Mouse (Mus musculus): ENCODE data around the gene Sparc. TPM values are rescaled to one million over a fixed set of nuclear protein-coding genes. Genes with fewer than 3 reads are reported as not detected.
"Not testable (repeated sequence)": the region's sequence is repeated elsewhere in the genome, so short reads cannot be mapped to it uniquely, and the experiment has no call there.

The Sparc gene
- polyA plus RNA-seq, 1 experiment from 2014 or later: 348 TPM

DNA sequence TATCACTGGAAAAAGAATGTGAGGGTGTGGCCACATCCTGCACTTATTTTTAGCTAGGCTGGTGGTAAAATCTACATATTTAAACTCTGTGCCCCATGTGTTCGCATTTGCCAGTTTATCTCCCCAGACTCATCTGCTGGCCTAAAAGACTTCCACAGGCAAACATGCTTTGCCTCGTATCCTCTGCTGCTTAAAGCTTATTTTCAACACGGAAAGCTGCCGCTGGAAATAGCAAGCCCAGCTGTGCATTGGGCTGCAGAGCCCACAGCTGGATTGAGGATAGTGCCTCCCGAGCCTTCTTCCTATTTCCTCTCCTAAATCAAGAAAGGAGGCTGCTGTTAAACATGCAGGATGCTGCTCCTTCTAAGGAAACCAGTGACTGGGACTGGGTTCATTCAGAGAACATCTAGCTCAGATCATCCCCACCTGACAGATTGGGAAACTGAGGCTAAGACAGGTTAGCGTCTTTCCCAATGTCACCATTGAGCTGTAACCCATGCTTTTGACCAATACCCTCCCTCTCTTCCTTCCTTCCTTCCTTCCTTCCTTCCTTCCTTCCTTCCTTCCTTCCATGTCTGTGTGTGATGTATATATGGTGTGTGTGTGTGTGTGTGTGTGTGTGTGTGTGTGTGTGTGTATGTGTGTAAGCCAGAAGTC lies 6.2 kb downstream of the Sparc start:
- Histone ChIP-seq H3K36me3 (ENCODE audit: control insufficient read depth, insufficient read depth, low read length) (no peaks in the 10 kb centered on the region), H3K9ac (ENCODE audit: low read length) (no peak overlapping the region), H3K27ac (ENCODE audit: low read depth, low read length) (no peak overlapping the region), H3K4me1 (replicated peaks; ENCODE audit: control insufficient read depth, insufficient read depth, low read length) (peaks cover 19% of the 10 kb centered on the region), H3K4me2 (ENCODE audit: low read depth, low read length, severe bottlenecking) (no peak overlapping the region), H3K9me3 (ENCODE audit: control insufficient read depth, low read length) (no peaks in the 10 kb centered on the region), H3K4me3 (ENCODE audit: low read depth, low read length) (no peak overlapping the region), H3K27me3 (ENCODE audit: control insufficient read depth, insufficient read depth, low read length) (no peaks in the 10 kb centered on the region)
- no peak for ATAC-seq (replicated peaks; ENCODE audit: low FRiP score)
- no peak for DNase-seq (ENCODE audit: low spot score)
- WGBS: 85% methylated on average over 6 of the region's 6 CpGs

DNA sequence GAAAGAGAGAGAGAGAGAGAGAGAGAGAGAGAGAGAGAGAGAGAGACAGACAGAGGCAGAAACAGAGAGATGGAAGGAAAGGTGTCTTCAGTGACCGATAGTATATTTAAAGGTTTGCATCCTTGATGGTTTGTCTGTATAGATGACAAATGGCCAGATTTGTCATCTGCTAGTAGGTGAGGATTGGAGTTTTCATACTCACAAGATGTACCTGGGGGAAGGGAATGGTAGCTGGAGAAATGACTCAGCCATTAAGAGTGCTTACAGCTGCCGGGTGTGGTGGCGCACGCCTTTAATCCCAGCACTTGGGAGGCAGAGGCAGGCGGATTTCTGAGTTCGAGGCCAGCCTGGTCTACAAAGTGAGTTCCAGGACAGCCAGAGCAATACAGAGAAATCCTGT lies 7.3 kb downstream of the Sparc start:
- H3K27ac ChIP-seq (ENCODE audit: low read depth, low read length); H3K4me2 ChIP-seq (ENCODE audit: low read depth, low read length, severe bottlenecking); H3K4me3 ChIP-seq (ENCODE audit: low read depth, low read length); H3K9ac ChIP-seq (ENCODE audit: low read length); H3K27me3 ChIP-seq (ENCODE audit: control insufficient read depth, insufficient read depth, low read length); ATAC-seq (replicated peaks; ENCODE audit: low FRiP score); H3K36me3 ChIP-seq (ENCODE audit: control insufficient read depth, insufficient read depth, low read length); H3K9me3 ChIP-seq (ENCODE audit: control insufficient read depth, low read length); DNase-seq (ENCODE audit: low spot score): not testable (repeated sequence)
- 93% methylated on average over 6 of the region's 6 CpGs for WGBS
- peaks cover 19% of the 10 kb centered on the region for H3K4me1 ChIP-seq (replicated peaks; ENCODE audit: control insufficient read depth, insufficient read depth, low read length)

GRCm38 (mm10) chr11:55415036-55415704 lies 7.8 kb downstream of the Sparc start:
- no peak overlapping the region for H3K9ac ChIP-seq (ENCODE audit: low read length)
- WGBS: 76% methylated on average over 9 of the region's 9 CpGs
- ATAC-seq (replicated peaks; ENCODE audit: low FRiP score): no peak
- no peaks in the 10 kb centered on the region for H3K27me3 ChIP-seq (ENCODE audit: control insufficient read depth, insufficient read depth, low read length)
- no peak for DNase-seq (ENCODE audit: low spot score)
- no peaks in the 10 kb centered on the region for H3K9me3 ChIP-seq (ENCODE audit: control insufficient read depth, low read length)
- H3K4me3 ChIP-seq (ENCODE audit: low read depth, low read length): no peak overlapping the region
- peaks cover 18% of the 10 kb centered on the region for H3K4me1 ChIP-seq (replicated peaks; ENCODE audit: control insufficient read depth, insufficient read depth, low read length)
- no peaks in the 10 kb centered on the region for H3K36me3 ChIP-seq (ENCODE audit: control insufficient read depth, insufficient read depth, low read length)
- H3K27ac ChIP-seq (ENCODE audit: low read depth, low read length): no peak overlapping the region
- H3K4me2 ChIP-seq (ENCODE audit: low read depth, low read length, severe bottlenecking): no peak overlapping the region

DNA sequence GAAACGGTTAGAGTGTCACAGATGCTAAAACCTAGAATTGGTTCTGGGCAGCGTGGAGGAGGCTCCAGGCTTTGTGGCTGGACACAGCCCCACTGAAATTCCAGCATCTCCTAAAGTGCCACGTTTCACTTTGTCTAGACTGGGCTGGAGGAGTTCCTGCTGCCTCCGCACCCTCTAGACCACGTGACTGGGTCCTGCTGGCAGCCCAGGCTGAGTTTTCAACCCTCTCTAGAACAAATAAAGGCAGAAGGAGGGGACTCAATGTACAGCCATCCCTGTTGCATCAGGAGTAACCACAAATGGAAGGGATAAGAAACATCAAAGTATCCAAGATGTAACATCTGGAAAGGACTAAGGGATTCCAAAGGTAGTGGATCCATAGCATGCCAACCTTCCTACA lies 8.7 kb downstream of the Sparc start:
- Histone ChIP-seq H3K9ac (ENCODE audit: low read length) (no peak overlapping the region), H3K4me2 (ENCODE audit: low read depth, low read length, severe bottlenecking) (no peak overlapping the region), H3K36me3 (ENCODE audit: control insufficient read depth, insufficient read depth, low read length) (no peaks in the 10 kb centered on the region), H3K4me1 (replicated peaks; ENCODE audit: control insufficient read depth, insufficient read depth, low read length) (peaks cover 11% of the 10 kb centered on the region), H3K27me3 (ENCODE audit: control insufficient read depth, insufficient read depth, low read length) (no peaks in the 10 kb centered on the region), H3K27ac (ENCODE audit: low read depth, low read length) (no peak overlapping the region), H3K9me3 (ENCODE audit: control insufficient read depth, low read length) (no peaks in the 10 kb centered on the region), H3K4me3 (ENCODE audit: low read depth, low read length) (no peak overlapping the region)
- WGBS: 78% methylated on average over 5 of the region's 5 CpGs
- ATAC-seq (replicated peaks; ENCODE audit: low FRiP score) (no peak), DNase-seq (ENCODE audit: low spot score) (no peak)

- WGBS: 92% methylated on average over 2 of the region's 2 CpGs
These were observed 9.6 kb downstream of the Sparc start for GRCm38 (mm10) chr11:55413416-55413796.

GRCm38 (mm10) chr11:55412680-55413415 lies 10.1 kb downstream of the Sparc start:
- no peak for DNase-seq (ENCODE audit: low spot score)
- H3K4me1 ChIP-seq (replicated peaks; ENCODE audit: control insufficient read depth, insufficient read depth, low read length): peaks cover 3% of the 10 kb centered on the region; the same call in 1 of the 2 replicates
- H3K4me3 ChIP-seq (ENCODE audit: low read depth, low read length): no peak overlapping the region
- WGBS: 93% methylated on average over 10 of the region's 10 CpGs
- H3K36me3 ChIP-seq (ENCODE audit: control insufficient read depth, insufficient read depth, low read length): no peaks in the 10 kb centered on the region
- no peak overlapping the region for H3K4me2 ChIP-seq (ENCODE audit: low read depth, low read length, severe bottlenecking)
- H3K27ac ChIP-seq (ENCODE audit: low read depth, low read length): no peak overlapping the region
- H3K9ac ChIP-seq (ENCODE audit: low read length): no peak overlapping the region
- H3K27me3 ChIP-seq (ENCODE audit: control insufficient read depth, insufficient read depth, low read length): no peaks in the 10 kb centered on the region
- no peak for ATAC-seq (replicated peaks; ENCODE audit: low FRiP score)
- H3K9me3 ChIP-seq (ENCODE audit: control insufficient read depth, low read length): no peaks in the 10 kb centered on the region

More at GRCm38 (mm10) chr11:55413416-55413796, 9.6 kb downstream of the Sparc start:
- DNase-seq (ENCODE audit: low spot score) (no peak), ATAC-seq (replicated peaks; ENCODE audit: low FRiP score) (no peak)
- Histone ChIP-seq H3K27me3 (ENCODE audit: control insufficient read depth, insufficient read depth, low read length) (no peaks in the 10 kb centered on the region), H3K4me2 (ENCODE audit: low read depth, low read length, severe bottlenecking) (no peak overlapping the region), H3K9ac (ENCODE audit: low read length) (no peak overlapping the region), H3K9me3 (ENCODE audit: control insufficient read depth, low read length) (no peaks in the 10 kb centered on the region), H3K36me3 (ENCODE audit: control insufficient read depth, insufficient read depth, low read length) (no peaks in the 10 kb centered on the region), H3K4me3 (ENCODE audit: low read depth, low read length) (no peak overlapping the region), H3K4me1 (replicated peaks; ENCODE audit: control insufficient read depth, insufficient read depth, low read length) (peaks cover 3% of the 10 kb centered on the region; the same call in 1 of the 2 replicates), H3K27ac (ENCODE audit: low read depth, low read length) (no peak overlapping the region)

GRCm38 (mm10) chr11:55412034-55412433 lies 10.9 kb downstream of the Sparc start:
- Histone ChIP-seq H3K27ac (ENCODE audit: low read depth, low read length) (no peak overlapping the region), H3K9me3 (ENCODE audit: control insufficient read depth, low read length) (no peaks in the 10 kb centered on the region), H3K36me3 (ENCODE audit: control insufficient read depth, insufficient read depth, low read length) (peaks cover 3% of the 10 kb centered on the region; the same call in 1 of the 2 replicates), H3K4me2 (ENCODE audit: low read depth, low read length, severe bottlenecking) (no peak overlapping the region), H3K4me1 (replicated peaks; ENCODE audit: control insufficient read depth, insufficient read depth, low read length) (no peaks in the 10 kb centered on the region), H3K27me3 (ENCODE audit: control insufficient read depth, insufficient read depth, low read length) (no peaks in the 10 kb centered on the region), H3K9ac (ENCODE audit: low read length) (no peak overlapping the region), H3K4me3 (ENCODE audit: low read depth, low read length) (no peak overlapping the region)
- 89% methylated on average over 7 of the region's 7 CpGs for WGBS
- DNase-seq (ENCODE audit: low spot score): no peak
- no peak for ATAC-seq (replicated peaks; ENCODE audit: low FRiP score)

GRCm38 (mm10) chr11:55410502-55410901 lies 12.5 kb downstream of the Sparc start:
- peaks cover 8% of the 10 kb centered on the region; the same call in 1 of the 2 replicates for H3K36me3 ChIP-seq (ENCODE audit: control insufficient read depth, insufficient read depth, low read length)
- DNase-seq (ENCODE audit: low spot score) (no peak), ATAC-seq (replicated peaks; ENCODE audit: low FRiP score) (no peak)
- H3K27ac ChIP-seq (ENCODE audit: low read depth, low read length): no peak overlapping the region
- no peaks in the 10 kb centered on the region for H3K9me3 ChIP-seq (ENCODE audit: control insufficient read depth, low read length)
- 75% methylated on average over 3 of the region's 3 CpGs for WGBS
- no peak overlapping the region for H3K9ac ChIP-seq (ENCODE audit: low read length)
- H3K4me1 ChIP-seq (replicated peaks; ENCODE audit: control insufficient read depth, insufficient read depth, low read length): no peaks in the 10 kb centered on the region
- H3K27me3 ChIP-seq (ENCODE audit: control insufficient read depth, insufficient read depth, low read length): no peaks in the 10 kb centered on the region
- H3K4me3 ChIP-seq (ENCODE audit: low read depth, low read length): no peak overlapping the region
- H3K4me2 ChIP-seq (ENCODE audit: low read depth, low read length, severe bottlenecking): no peak overlapping the region
